Mouse (Mus musculus): Measurements from ENCODE around the gene Mertk. TPM values are rescaled to one million over a fixed set of nuclear protein-coding genes. Genes with fewer than 3 reads are reported as not detected.

Mertk gene
- polyA plus RNA-seq, 1 experiment from 2014 or later: 12.2 TPM

GRCm38 (mm10) chr2:128698140-128698692 lies 540 bp upstream of the Mertk start:
- peak; percentile 91 for DNase-seq (ENCODE audit: low spot score)
- no peaks in the 10 kb centered on the region for H3K27me3 ChIP-seq (replicated peaks; ENCODE audit: low read depth, poor library complexity, severe bottlenecking)
- under 1% methylated on average over 14 of the region's 14 CpGs for WGBS
- no peaks in the 10 kb centered on the region for H3K9me3 ChIP-seq
- peak overlapping the region; percentile 78 for H3K4me3 ChIP-seq
- H3K36me3 ChIP-seq (replicated peaks): peaks cover 17% of the 10 kb centered on the region
- peak overlapping the region; percentile 91 for H3K27ac ChIP-seq (replicated peaks)
- H3K4me1 ChIP-seq: peaks cover 33% of the 10 kb centered on the region

- peak; percentile 67 for DNase-seq (ENCODE audit: low spot score)
- H3K27ac ChIP-seq (replicated peaks): peak overlapping the region; percentile 91
- H3K9me3 ChIP-seq: no peaks in the 10 kb centered on the region
- no peaks in the 10 kb centered on the region for H3K27me3 ChIP-seq (replicated peaks; ENCODE audit: low read depth, poor library complexity, severe bottlenecking)
- peak overlapping the region; percentile 78 for H3K4me3 ChIP-seq
- peaks cover 33% of the 10 kb centered on the region for H3K4me1 ChIP-seq
- H3K36me3 ChIP-seq (replicated peaks): peaks cover 26% of the 10 kb centered on the region
- under 1% methylated on average over 24 of the region's 24 CpGs for WGBS
Observed at GRCm38 (mm10) chr2:128699201-128699885, 587 bp downstream of the Mertk start.

- DNase-seq (ENCODE audit: low spot score): no peak
- 94% methylated on average over 3 of the region's 3 CpGs for WGBS
- H3K27ac ChIP-seq (replicated peaks): no peak overlapping the region
- H3K9me3 ChIP-seq: no peaks in the 10 kb centered on the region
- no peaks in the 10 kb centered on the region for H3K27me3 ChIP-seq (replicated peaks; ENCODE audit: low read depth, poor library complexity, severe bottlenecking)
- H3K4me3 ChIP-seq: no peak overlapping the region
- H3K36me3 ChIP-seq (replicated peaks): peaks cover 59% of the 10 kb centered on the region
- peaks cover 28% of the 10 kb centered on the region for H3K4me1 ChIP-seq
Observed at GRCm38 (mm10) chr2:128704474-128704873, 5.7 kb downstream of the Mertk start.

- WGBS: 23% methylated on average over 6 of the region's 6 CpGs
- no peak overlapping the region for H3K4me3 ChIP-seq
- H3K27ac ChIP-seq (replicated peaks): peak overlapping the region; percentile 66
- peaks cover 34% of the 10 kb centered on the region for H3K36me3 ChIP-seq (replicated peaks)
- no peaks in the 10 kb centered on the region for H3K27me3 ChIP-seq (replicated peaks; ENCODE audit: low read depth, poor library complexity, severe bottlenecking)
- no peaks in the 10 kb centered on the region for H3K9me3 ChIP-seq
- peaks cover 45% of the 10 kb centered on the region for H3K4me1 ChIP-seq
- DNase-seq (ENCODE audit: low spot score): no peak
Observed at GRCm38 (mm10) chr2:128709264-128709663, 10.5 kb downstream of the Mertk start.

GRCm38 (mm10) chr2:128710609-128711008 lies 11.9 kb downstream of the Mertk start:
- H3K27ac ChIP-seq (replicated peaks): peak overlapping the region; percentile 26; the same call in 1 of the 2 replicates
- 74% methylated on average over 6 of the region's 6 CpGs for WGBS
- peaks cover 59% of the 10 kb centered on the region for H3K4me1 ChIP-seq
- DNase-seq (ENCODE audit: low spot score): no peak
- H3K9me3 ChIP-seq: no peaks in the 10 kb centered on the region
- H3K4me3 ChIP-seq: no peak overlapping the region
- H3K27me3 ChIP-seq (replicated peaks; ENCODE audit: low read depth, poor library complexity, severe bottlenecking): no peaks in the 10 kb centered on the region
- H3K36me3 ChIP-seq (replicated peaks): peaks cover 20% of the 10 kb centered on the region

GRCm38 (mm10) chr2:128712940-128713339 lies 14.2 kb downstream of the Mertk start:
- Histone ChIP-seq H3K4me3 (peak overlapping the region; percentile 21; the same call in 1 of the 2 replicates), H3K27me3 (replicated peaks; ENCODE audit: low read depth, poor library complexity, severe bottlenecking) (no peaks in the 10 kb centered on the region), H3K4me1 (peaks cover 71% of the 10 kb centered on the region), H3K36me3 (replicated peaks) (peaks cover 9% of the 10 kb centered on the region), H3K27ac (replicated peaks) (peak overlapping the region; percentile 83), H3K9me3 (no peaks in the 10 kb centered on the region)
- WGBS: 39% methylated on average over 6 of the region's 6 CpGs
- DNase-seq (ENCODE audit: low spot score): peak; percentile 82

- WGBS: 33% methylated on average over 5 of the region's 5 CpGs
- Histone ChIP-seq H3K36me3 (replicated peaks) (peaks cover 5% of the 10 kb centered on the region; the same call in 1 of the 2 replicates), H3K9me3 (no peaks in the 10 kb centered on the region), H3K4me3 (no peak overlapping the region; the same call in 1 of the 2 replicates), H3K4me1 (peaks cover 69% of the 10 kb centered on the region), H3K27me3 (replicated peaks; ENCODE audit: low read depth, poor library complexity, severe bottlenecking) (no peaks in the 10 kb centered on the region), H3K27ac (replicated peaks) (peak overlapping the region; percentile 83)
- DNase-seq (ENCODE audit: low spot score): peak; percentile 90
Observed at GRCm38 (mm10) chr2:128713548-128714003, 14.8 kb downstream of the Mertk start.

- Histone ChIP-seq H3K27ac (replicated peaks) (peak overlapping the region; percentile 83), H3K27me3 (replicated peaks; ENCODE audit: low read depth, poor library complexity, severe bottlenecking) (no peaks in the 10 kb centered on the region), H3K4me1 (peaks cover 57% of the 10 kb centered on the region), H3K36me3 (replicated peaks) (peaks cover 15% of the 10 kb centered on the region), H3K9me3 (no peaks in the 10 kb centered on the region), H3K4me3 (0 out of 2 replicates have a peak overlapping the region, but pooled peaks have one; percentile 6)
- 53% methylated on average over 7 of the region's 7 CpGs for WGBS
- DNase-seq (ENCODE audit: low spot score): peak; percentile 59
Observed at GRCm38 (mm10) chr2:128714724-128715241, 16.0 kb downstream of the Mertk start.

- Histone ChIP-seq H3K4me3 (no peak overlapping the region), H3K27me3 (replicated peaks; ENCODE audit: low read depth, poor library complexity, severe bottlenecking) (no peaks in the 10 kb centered on the region), H3K36me3 (replicated peaks) (peaks cover 25% of the 10 kb centered on the region), H3K4me1 (peaks cover 46% of the 10 kb centered on the region), H3K9me3 (no peaks in the 10 kb centered on the region), H3K27ac (replicated peaks) (peak overlapping the region; percentile 83; the same call in 1 of the 2 replicates)
- DNase-seq (ENCODE audit: low spot score): no peak
- WGBS: 96% methylated on average over 1 of the region's 1 CpGs
Observed at GRCm38 (mm10) chr2:128715979-128716378, 17.2 kb downstream of the Mertk start.

GRCm38 (mm10) chr2:128719380-128719779 lies 20.6 kb downstream of the Mertk start:
- 87% methylated on average over 2 of the region's 2 CpGs for WGBS

GRCm38 (mm10) chr2:128722106-128722710 lies 23.5 kb downstream of the Mertk start:
- Histone ChIP-seq H3K36me3 (replicated peaks) (peaks cover 42% of the 10 kb centered on the region), H3K27ac (replicated peaks) (no peak overlapping the region), H3K9me3 (no peaks in the 10 kb centered on the region), H3K4me1 (peaks cover 4% of the 10 kb centered on the region), H3K4me3 (no peak overlapping the region), H3K27me3 (replicated peaks; ENCODE audit: low read depth, poor library complexity, severe bottlenecking) (no peaks in the 10 kb centered on the region)
- DNase-seq (ENCODE audit: low spot score): no peak
- 83% methylated on average over 5 of the region's 5 CpGs for WGBS

More at GRCm38 (mm10) chr2:128719380-128719779, 20.6 kb downstream of the Mertk start:
- Histone ChIP-seq H3K27me3 (replicated peaks; ENCODE audit: low read depth, poor library complexity, severe bottlenecking) (no peaks in the 10 kb centered on the region), H3K4me3 (no peak overlapping the region), H3K9me3 (no peaks in the 10 kb centered on the region), H3K36me3 (replicated peaks) (peaks cover 42% of the 10 kb centered on the region), H3K4me1 (peaks cover 25% of the 10 kb centered on the region), H3K27ac (replicated peaks) (no peak overlapping the region)
- DNase-seq (ENCODE audit: low spot score): no peak

- peaks cover 7% of the 10 kb centered on the region for H3K4me1 ChIP-seq
- no peaks in the 10 kb centered on the region for H3K27me3 ChIP-seq (replicated peaks; ENCODE audit: low read depth, poor library complexity, severe bottlenecking)
- no peak for DNase-seq (ENCODE audit: low spot score)
- H3K4me3 ChIP-seq: no peak overlapping the region
- no peaks in the 10 kb centered on the region for H3K9me3 ChIP-seq
- WGBS: 88% methylated on average over 5 of the region's 5 CpGs
- H3K27ac ChIP-seq (replicated peaks): no peak overlapping the region
- peaks cover 35% of the 10 kb centered on the region for H3K36me3 ChIP-seq (replicated peaks)
Observed at GRCm38 (mm10) chr2:128726067-128726466, 27.3 kb downstream of the Mertk start.
